Mouse (Mus musculus) layer of hippocampus, adult 18-20 months (tissue): ENCODE measurements around the gene Dmap1. TPM values are rescaled to one million over a fixed set of nuclear protein-coding genes. Genes with fewer than 3 reads are reported as not detected.

ENCODE experiments used
- DNase-seq, 2 experiments: peaks; one replicate each; pipeline ENCODE4 v3.0.0; 2022; ENCODE audit warnings: low spot score in 2 of 2
- total RNA-seq, 2 experiments: library from RNA; stranded (reverse); gene quantifications; 2 replicates each; pipeline ENCODE4 v1.2.3; 2021

Gene Dmap1
- total RNA-seq, 2 experiments from 2014 or later = 37.5 to 38.2 TPM

DNA sequence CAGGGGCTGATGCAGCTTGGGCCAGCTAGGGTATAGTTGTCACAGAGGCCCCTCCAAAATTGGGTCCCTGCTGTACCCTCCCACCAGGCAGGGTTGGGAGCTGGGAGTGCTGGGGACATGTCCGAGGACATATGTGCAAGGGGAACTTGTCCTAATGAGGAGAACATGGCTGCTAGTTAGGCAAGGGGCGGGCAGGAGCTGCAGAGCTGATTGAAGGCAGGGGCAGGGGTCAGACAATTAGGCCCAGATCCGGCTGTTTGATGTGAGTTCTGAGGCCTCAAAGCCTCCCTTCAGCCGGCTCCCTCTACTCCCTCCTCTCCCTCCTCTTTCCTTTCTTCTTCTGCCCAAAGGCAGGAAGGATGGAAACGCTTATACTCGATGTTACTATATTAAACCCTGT, 25.1 kb downstream of the Dmap1 start:
- DNase-seq = no peak

DNA sequence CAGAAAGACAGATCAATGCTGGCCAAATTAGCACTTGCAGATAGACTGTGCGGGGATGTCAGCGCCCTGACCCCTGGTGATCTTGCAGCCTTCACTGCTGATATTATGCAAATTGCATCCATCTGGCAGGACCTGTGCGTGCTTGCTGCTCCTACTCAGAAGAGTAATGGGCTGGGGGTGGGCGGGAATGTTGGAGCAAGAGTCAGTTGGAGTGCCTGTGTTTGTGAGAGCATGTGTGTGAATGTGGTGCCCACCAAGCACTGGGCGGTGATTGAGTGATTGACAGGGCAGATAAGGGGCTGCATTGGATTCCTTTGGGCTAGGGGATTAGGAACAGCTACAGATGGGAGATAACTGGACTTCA, 26.6 kb downstream of the Dmap1 start:
- DNase-seq = no peak

DNA sequence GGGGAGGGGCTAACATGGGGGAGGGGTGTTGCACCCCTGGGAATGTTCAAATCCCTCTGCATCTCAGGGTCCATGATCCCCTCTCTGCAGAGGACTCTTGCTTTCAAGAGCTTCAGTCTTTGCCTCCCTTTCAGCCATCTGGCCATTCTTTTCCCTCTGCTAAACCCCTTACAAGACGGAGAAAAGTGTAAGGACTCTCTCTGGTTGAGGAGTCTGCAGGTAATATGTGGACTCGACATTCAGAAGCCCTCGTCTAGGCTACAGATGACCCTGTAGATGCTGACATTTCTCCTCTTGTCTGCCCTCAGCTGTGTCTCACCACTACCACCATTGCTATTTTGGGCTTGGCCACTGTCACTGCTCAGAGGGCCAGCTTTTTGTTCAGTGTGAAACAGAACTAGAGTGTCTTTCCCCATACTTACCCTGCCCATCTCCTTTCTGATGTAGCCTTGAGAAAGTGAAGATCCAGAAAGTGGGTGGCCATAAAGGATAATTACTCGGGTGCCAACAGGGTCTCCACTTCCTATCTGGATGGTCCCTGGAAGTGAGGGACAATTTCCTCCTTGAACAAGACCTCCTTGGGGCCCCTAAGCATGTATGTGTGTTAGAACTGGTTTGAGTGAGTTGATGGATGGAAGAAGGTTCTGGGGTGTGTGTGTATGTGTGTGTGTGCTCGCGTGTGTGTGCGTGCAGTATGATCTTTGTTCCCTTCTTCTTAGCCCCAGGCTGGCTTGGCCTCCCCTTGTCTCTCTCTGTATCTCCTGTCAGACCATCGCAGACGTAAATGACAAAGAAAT, 27.2 kb downstream of the Dmap1 start:
- DNase-seq = no peak

DNA sequence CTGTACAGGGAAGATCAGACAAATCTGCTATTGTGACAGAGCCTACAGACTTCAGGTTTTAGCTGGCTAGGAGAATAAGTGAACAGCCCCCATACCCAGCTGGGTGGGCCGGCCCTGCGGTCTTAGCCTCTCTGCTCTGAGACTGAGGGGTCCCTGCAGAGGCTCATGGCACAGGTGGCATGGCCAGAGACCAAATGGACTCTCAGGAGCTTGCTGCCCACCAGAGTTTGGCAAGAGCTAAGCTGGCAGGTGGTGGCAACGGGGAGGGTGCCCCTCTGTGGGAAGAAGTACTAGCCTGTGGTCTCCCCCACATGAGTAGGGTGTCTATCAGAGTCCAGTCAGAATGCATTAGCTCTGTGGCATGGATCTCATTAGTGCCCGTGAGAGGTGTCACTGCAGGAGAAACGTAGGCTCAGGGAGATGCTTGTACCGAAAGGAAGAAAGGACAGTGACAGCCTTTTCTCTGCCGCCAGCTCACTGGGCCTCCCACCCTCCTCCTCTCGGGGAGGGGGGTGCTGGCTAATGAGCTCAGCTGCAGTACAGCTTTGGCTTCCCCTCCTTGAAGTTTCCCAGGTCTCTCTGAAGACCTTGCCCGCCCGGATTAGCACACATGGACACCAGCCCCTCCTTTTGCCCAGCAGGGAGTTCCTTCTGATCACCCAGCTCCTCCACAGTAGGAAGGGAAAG, 27.9 kb downstream of the Dmap1 start:
- no peak for DNase-seq

DNA sequence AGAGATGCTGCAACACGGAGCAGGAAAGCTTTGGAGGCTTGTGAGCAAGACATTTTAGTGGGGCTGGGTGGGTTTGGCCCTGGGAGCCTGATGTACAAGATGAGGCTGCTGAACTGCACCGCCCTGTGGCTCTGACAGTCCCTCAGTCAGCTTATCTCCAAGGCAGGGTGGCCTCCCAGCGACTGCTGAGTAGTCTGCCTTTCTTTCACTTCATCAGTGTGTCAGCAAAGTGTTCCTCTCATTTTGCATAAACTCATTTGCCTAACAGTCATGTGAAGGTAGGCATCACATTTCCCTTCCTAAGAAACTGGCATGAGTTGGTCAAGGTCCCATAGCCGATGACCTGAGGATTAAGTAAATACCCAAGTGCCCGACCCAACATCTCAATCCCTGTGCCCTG, 29.3 kb downstream of the Dmap1 start:
- no peak for DNase-seq

DNA sequence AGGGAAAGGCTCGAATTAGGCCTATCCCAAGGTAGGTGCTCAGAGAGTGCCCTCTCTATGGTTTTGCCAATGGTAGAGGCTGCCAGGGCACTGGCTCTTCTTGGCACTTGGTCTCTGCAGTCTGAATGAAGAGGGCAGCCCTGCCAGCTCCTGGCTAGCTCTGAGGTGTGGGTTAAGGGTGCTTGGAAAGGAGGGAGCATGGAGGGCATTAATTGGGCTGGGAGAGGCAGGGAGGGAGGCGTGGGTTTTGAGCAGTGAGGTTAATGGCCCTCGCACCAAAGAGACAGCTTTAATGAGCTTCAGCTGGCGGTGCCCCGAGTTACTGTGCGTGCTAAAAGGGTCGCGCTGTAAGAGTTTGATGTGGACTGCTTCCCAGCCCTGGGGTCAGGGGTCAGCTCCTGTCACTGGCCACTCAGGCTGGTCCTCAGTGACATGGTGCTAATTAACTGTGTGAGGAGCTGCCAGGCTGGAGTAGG, 30.4 kb downstream of the Dmap1 start:
- peak in 1 of 2 experiments; percentile 59 for DNase-seq

DNA sequence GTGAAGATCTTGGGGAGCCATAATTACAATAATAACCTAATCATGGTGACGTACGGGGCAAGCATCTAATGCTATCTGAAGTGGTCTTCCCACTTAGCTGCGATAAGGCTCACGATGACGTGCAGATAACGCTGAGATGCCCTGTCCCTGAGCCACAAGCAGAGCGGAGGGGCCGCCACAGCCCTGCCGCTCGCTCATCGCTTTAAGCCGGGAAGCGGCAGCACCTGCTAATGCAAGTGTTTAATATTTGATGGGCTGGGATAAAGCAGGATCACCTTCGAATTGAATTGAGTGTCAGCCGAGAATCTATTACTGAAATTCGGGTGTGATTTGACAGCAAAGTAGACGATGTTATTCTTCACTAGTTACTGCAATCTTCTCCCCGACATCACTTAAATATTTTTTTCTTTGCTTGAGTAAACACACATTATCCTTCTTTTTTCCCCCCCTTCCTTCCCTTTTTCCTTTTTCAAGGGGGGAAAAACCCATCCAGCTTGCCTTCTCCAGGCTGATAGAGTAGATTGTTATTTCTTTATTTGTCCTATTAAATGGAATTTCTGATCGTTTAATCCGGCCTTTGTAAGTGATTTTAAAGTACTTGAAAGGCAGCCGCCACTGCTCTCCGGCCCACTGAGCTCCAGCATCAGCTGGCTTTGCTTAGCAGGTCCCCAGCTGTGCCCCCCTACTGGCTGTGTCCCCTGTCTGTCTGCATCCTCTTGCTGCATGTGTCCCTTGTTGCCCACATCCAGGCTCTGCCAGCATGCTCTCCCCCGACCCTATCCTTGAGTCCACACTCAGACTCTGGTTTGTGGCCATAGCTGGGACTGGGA, 34.9 kb downstream of the Dmap1 start:
- DNase-seq = no peak

DNA sequence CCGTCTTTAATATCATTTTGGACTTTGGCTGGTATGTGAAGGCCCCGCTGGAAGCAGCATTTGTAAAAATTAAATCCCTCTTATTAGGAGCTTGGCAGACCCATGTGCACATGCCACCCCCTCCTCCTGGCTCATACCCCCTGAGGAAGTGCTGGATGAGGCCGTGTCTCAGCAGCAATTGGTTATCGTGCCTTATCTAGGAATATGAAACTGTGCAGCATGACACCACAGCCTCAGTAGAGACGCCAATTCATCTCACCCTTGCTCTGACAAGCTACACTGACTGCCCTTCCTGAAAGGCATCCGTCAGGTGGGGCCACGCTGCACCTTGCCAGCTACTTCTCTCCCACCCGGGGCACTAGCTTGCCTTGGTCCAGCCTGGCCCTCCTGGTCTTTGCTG, 35.6 kb downstream of the Dmap1 start:
- DNase-seq = no peak

DNA sequence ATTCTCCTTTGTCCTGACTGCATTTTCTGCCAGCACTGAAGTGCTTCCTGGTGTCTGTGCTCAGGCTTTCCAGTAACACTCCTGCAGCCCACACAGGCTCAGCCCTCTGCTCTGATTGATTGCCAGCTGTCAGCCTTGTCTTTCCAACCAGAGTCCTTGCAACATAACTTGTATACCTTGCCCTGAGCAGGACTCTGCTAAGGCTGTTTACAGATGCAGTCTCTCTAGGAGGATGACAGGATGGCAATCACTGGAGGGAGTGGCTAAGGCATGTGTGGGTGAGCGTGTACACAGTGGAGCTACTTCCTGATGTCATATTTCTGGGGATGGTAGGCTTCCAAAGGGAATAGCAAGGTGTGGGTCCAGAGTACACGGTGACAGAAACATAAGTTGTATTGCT, 36.2 kb downstream of the Dmap1 start:
- peak in 1 of 2 experiments; percentile 49 for DNase-seq

DNA sequence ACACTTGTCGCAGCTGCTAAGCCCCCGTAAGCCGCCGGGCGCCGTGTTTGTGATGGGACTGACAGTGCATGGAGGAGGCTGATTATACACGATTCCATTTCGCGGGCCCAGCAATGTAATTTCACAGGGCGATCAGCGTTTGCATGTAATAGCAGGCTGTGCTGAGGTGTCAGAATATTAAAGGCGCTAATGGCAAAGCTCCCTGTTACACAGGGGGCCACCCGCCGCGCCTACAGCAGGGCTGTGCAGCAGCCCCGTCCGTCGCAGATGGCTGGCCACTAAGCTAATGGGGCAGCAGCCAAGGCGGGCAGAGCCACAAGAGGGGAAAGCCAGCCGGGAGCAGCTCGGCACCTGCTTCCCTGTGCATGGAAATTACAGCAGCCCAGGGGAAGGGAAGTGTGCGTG, 37.0 kb downstream of the Dmap1 start:
- DNase-seq = no peak

DNA sequence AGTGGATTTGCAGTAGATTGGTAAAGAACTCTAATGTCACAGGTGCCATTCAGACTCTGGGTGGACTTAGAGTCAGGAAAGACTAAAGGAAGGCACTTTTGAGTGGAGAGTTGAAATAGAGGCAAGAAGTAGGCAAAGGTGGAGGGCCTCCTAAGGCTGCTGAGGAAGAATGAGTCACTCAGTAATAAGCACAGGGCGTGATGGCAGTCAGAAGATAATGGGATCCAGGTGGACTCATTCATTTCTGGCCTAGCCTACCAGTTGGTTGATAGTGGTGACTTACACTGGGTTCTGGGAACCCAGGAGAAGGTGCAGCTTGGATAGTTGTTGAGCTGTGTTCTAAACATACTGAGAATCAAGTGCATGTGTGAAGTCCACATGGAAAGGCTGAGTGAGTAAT, 40.3 kb downstream of the Dmap1 start:
- DNase-seq = no peak

DNA sequence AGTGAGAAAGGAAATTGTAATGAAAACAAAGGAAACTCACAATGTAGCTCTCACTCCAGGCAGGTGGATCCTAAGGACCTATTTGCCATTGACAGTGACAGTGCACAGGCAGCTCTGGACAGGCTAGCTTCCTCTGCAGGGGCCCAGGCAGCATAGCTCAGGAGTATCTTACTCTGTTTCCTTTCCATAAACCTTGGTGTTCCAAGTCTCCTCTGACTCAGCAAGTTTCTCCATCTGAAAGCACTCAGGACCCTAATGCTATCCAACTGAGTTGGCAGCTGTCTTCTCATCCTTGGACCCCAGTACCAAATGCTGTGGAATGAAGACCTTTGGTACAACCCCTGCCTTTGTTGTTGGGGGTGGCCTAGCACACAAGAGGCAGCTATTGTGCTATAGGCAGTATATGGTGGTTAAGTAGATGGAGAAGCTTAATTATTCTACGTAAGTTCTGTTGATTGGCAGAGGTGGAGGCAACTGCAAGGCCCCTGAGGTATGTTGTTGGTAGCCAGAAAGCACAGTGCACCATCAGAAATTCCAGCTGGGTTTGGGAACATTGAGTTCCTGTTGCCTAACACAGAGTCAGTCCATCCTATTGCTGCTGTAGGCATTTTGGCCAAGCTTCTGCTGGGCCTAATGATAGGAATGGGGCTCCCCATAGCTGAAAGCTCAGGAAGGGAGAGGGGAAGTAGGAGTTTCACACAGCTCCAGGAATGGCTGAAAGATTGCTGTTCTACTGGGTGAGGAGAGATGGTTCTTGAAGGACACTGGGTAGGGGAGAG, 41.0 kb downstream of the Dmap1 start:
- no peak for DNase-seq

DNA sequence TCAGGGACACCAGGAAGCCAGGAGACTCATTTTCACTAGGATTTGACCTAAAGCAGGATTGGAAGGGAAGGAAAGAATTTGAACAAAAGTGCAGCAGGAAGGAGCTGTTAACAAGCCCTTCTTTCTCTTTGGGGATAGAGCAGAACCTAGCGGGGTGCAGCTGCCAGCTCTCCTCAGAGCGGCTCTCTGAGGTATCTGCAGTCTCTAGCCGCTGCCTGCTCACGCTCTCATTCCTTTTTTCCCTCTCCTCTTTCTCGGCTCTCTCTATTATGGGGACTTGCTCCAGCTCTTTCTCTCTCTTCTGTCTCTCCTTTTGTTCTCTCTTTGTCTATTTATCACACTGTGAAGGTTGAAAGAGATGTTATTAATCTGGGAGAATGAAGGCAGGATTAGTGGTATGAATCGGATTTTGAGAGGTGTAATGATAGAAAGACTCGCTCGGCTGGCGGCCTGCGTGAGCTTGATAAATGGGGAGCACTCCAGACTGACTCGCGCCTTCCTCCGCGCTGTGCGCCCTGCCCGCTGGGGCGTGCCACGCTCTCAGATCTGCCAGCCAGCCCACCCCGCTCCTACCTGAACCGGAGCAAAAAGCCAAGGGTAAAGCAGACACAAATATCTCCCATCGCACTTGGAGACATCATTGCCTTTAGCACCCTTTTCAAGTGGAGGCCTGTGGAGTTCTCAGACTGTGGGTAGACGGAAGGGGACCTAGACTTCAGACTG, 45.0 kb downstream of the Dmap1 start:
- no peak for DNase-seq

DNA sequence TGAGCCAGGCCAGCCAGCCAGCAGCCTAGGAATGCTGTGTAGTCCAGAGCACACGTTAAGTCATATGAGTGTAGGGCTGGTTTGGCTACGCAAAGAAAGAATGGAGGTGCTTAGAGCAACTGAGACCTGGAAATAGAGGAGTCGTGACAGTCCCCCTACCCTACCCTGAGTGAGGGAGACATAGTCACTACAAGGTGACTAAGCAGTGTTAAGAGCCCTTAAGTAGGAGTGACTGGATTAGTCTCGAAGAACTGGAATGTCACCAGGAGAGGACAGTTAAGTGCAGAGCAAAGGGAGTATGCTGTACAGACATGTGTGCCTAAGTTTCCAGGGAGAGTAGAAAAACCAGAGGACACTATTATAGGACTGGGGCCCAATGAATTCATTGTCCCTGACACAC, 45.9 kb downstream of the Dmap1 start:
- no peak for DNase-seq

DNA sequence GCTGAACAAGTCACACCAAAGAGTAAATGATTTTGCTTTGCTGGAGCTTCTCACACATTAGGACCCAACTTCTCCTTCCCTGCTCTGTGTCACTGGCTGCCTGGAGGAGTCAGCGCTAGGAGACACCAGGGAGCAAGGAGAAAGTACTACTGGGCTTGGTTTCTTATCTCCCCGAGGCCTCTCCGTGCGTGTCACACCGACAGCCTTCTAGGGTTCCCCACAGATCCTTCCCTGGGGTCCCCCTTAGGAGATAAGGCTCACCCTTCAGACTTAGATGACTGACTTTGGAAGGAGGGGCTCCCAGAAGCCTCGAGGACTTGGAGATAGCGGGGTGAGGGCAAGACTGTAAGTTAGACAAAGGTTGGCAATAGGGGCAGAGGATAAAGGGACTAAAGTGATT, 47.4 kb downstream of the Dmap1 start:
- DNase-seq = no peak

DNA sequence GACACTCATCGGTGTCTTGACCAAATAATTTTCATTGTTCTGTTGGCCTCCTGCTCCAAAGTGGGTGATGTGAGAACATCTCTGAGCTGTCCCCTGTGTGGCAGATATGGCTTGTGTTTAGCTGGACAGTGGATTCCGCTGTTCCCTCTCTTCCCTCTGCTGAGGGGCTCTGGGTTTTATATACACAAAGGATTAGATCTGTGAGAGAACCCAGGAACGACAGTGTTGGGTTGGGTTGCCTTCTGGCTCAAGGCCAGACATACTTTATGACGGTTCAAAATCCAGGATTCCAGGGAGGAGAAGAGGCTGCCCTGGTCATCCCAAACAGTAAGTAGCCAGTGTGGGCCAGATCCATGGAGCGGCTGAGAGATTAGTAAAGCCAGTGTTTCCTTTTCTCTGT, 48.5 kb downstream of the Dmap1 start:
- no peak for DNase-seq

DNA sequence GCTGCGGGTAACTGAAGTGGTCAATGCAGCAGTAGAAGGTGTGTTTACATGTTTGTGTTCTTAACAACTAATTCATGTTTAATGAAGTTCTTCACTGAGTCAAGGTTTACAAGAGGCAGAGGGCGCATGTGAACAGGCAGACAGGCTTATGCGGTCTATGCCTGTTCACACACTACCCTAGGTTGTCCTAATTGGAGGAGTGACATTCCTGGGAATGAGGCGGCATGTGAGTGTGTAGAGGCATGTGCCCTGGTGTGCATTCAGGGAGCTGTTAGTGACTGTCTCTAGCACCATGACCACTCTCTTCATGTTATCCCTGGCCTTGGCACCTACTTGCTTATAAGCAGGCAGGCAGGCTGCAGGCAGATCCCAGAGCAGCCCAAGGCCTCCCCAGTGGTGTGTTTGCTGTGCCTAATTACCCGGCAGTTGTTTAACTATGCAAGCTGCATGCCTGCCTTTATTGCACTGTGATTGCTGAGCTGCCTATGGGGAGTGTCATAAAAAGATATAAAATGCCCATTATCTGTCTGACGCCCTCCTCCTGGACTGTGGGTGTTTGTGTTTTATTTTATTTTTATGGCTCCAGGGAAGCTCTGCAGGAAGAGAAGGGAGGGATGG, 51.9 kb downstream of the Dmap1 start:
- DNase-seq = no peak

DNA sequence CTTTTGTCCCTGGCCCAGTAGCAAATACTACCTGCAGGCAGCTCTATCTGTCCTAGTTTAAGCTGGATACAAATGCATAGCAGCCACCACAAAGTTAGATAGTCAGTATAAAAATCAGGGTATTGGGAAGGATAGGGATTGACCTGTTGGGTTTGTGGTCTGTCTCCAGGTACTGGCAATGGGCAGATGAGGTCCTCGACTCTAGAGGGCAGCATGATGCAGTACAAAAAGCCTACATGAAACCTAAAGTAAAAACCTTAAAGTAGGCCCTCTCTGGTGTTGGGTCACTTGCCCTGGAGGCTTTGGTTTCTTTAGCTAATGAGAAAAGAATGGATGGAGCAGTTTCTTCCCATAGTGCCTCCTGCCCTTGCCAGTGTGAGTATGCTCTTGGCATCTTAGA, 53.6 kb downstream of the Dmap1 start:
- no peak for DNase-seq
